Mouse (Mus musculus) megakaryocyte, embryonic 14.5 days (primary cell): ENCODE results near the gene Ints14.

Experiments used
- FLI1 ChIP-seq: IDR thresholded peaks from 2 replicates; pipeline ENCODE4 v1.6.1; 2012; ENCODE audit warnings: low read length, inconsistent platforms, mixed read lengths
- GATA1 ChIP-seq: IDR thresholded peaks from 3 replicates; pipeline ENCODE4 v1.6.1; 2012; ENCODE audit warnings: mixed read lengths, low read length, inconsistent platforms, borderline replicate concordance

DNA sequence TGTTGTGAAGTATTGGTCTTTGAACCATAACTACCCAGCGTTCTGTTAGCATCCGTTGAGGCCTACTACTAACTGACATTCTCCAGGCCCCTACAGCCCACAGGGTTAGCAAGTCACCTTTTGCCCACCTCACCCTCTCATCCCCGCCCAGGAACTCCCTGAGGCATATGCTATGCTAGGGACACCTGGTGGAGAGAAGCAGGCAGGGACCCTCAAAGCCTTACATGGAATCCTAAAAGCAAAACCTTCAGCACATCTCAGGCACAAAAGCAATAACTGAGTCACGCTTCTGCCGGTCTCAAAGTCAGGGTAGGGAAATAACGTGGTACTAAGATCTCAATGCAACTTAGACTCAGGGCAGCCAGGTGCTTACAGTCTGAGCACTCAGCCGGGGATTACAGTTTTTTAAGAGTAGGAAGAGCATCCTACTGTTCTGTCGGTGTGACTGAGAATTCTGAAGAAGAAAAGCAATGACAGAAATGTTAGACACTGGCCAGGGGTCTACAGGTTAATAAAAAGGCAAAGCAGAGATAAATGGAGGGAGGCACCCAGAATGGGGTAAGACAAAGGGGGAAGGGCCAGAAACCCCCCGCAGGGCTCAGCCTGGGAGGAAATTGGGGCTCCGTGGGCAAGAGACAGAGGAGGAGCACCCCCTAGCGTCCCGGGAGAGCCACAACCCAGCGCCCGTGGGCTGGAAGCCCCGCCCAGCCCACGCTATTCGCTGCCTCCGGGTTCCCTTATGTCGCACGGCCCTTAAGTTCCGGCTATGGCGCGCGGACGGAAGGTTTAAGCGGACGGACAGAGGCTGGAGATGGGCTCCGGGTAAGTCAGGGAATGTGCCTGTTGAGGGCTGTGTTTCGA, at the start of gene Ints14:
- TF ChIP-seq GATA1 (no peak), FLI1 (no peak)
